14 mouse cellular contexts compared by ENCODE assay signal in genomic region chr17:83311806-83312205, GRCm38 (mm10). TPM values are rescaled to one million over a fixed set of nuclear protein-coding genes. Genes with fewer than 3 reads are reported as not detected.
DNase-seq lines count a peak whose midpoint lies in the region; ATAC-seq and TF ChIP-seq lines count a peak whose summit lies in the region.
"Had no signal": no experiment of that assay in that cellular context is flagged by ENCODE, and none has a peak within 500 bp of the region (broad histone marks: within the 10 kb centered on the region; RNA-seq: fewer than 3 reads in every experiment).

No protein-coding gene starts in this region.

- TF ChIP-seq POLR2A in brain, embryonic 14.5 days (IDR thresholded peaks at IDR 0.05; ENCODE audit: borderline replicate concordance, extremely low read depth, insufficient read depth, insufficient read length, poor library complexity, severe bottlenecking) = no peak

- no peaks in the 10 kb centered on the region for H3K9me3 ChIP-seq in forebrain, embryonic 12.5 days
- H3K9me3 ChIP-seq in forebrain, embryonic 11.5 days (ENCODE audit: control insufficient read depth, low read length) = no peaks in the 10 kb centered on the region
- H3K9me3 ChIP-seq in intestine, embryonic 15.5 days = no peaks in the 10 kb centered on the region
- no peaks in the 10 kb centered on the region for H3K9me3 ChIP-seq in intestine, postnatal 0 days (ENCODE audit: control insufficient read depth)
- H3K9me3 ChIP-seq in limb, embryonic 15.5 days = no peaks in the 10 kb centered on the region
- no peaks in the 10 kb centered on the region for H3K9me3 ChIP-seq in midbrain, postnatal 0 days (ENCODE audit: low read length)
- H3K9me3 ChIP-seq: embryonic facial prominence, embryonic 12.5 days; midbrain, embryonic 15.5 days; neural tube, embryonic 13.5 days had no signal

- 53% methylated on average over 5 of the region's 5 CpGs for WGBS in forebrain, embryonic 12.5 days
- WGBS in forebrain, embryonic 11.5 days = 57% methylated on average over 5 of the region's 5 CpGs
- 76% methylated on average over 5 of the region's 5 CpGs for WGBS in intestine, embryonic 15.5 days
- 80% methylated on average over 5 of the region's 5 CpGs for WGBS in intestine, postnatal 0 days
- WGBS in limb, embryonic 15.5 days = 41% methylated on average over 5 of the region's 5 CpGs
- WGBS in midbrain, postnatal 0 days = 69% methylated on average over 5 of the region's 5 CpGs

- no peaks in the 10 kb centered on the region for H3K36me3 ChIP-seq in forebrain, embryonic 12.5 days (replicated peaks)
- H3K36me3 ChIP-seq in forebrain, embryonic 11.5 days (ENCODE audit: control insufficient read depth, insufficient read depth, low read length) = no peaks in the 10 kb centered on the region
- no peaks in the 10 kb centered on the region for H3K36me3 ChIP-seq in intestine, embryonic 15.5 days
- H3K36me3 ChIP-seq in intestine, postnatal 0 days (ENCODE audit: control insufficient read depth, insufficient read depth) = no peaks in the 10 kb centered on the region
- H3K36me3 ChIP-seq in limb, embryonic 15.5 days = no peaks in the 10 kb centered on the region
- H3K36me3 ChIP-seq in midbrain, postnatal 0 days (ENCODE audit: insufficient read depth, low read length) = no peaks in the 10 kb centered on the region
- H3K36me3 ChIP-seq: embryonic facial prominence, embryonic 12.5 days; midbrain, embryonic 15.5 days; neural tube, embryonic 13.5 days had no signal

- no peak for ATAC-seq in forebrain, embryonic 12.5 days (ENCODE audit: low FRiP score)
- no peak for ATAC-seq in forebrain, embryonic 11.5 days (replicated peaks; ENCODE audit: low FRiP score)
- no peak for ATAC-seq in intestine, embryonic 15.5 days
- no peak for ATAC-seq in intestine, postnatal 0 days
- no peak for ATAC-seq in limb, embryonic 15.5 days (ENCODE audit: insufficient number of reproducible peaks, low FRiP score, low TSS enrichment, low read depth)
- no peak for ATAC-seq in midbrain, postnatal 0 days (ENCODE audit: low FRiP score)

- peak overlapping the region; percentile 13; the same call in 1 of the 2 replicates for H3K4me2 ChIP-seq in forebrain, embryonic 12.5 days
- no peak overlapping the region for H3K4me2 ChIP-seq in forebrain, embryonic 11.5 days (ENCODE audit: low read depth, low read length, severe bottlenecking)
- H3K4me2 ChIP-seq in intestine, embryonic 15.5 days (replicated peaks) = no peak overlapping the region
- H3K4me2 ChIP-seq in intestine, postnatal 0 days (replicated peaks; ENCODE audit: low read depth) = no peak overlapping the region; the same call in 1 of the 2 replicates
- no peak overlapping the region for H3K4me2 ChIP-seq in limb, embryonic 15.5 days
- no peak overlapping the region for H3K4me2 ChIP-seq in midbrain, postnatal 0 days (ENCODE audit: low read depth, low read length, poor library complexity, severe bottlenecking)

- no peak for DNase-seq in forebrain, embryonic 11.5 days (ENCODE audit: low spot score)
- peak; percentile 29 for DNase-seq in brain, embryonic 14.5 days (ENCODE audit: low read depth)
- no peak for DNase-seq in MN1 (ENCODE audit: low spot score)
- no peak for DNase-seq in midbrain, postnatal 0 days (ENCODE audit: low spot score)
- DNase-seq: cerebellum, adult 9-10 months had no signal

- H3K4me3 ChIP-seq in forebrain, embryonic 12.5 days (replicated peaks) = no peak overlapping the region
- H3K4me3 ChIP-seq in forebrain, embryonic 11.5 days (ENCODE audit: low read depth, low read length) = no peak overlapping the region
- H3K4me3 ChIP-seq in intestine, embryonic 15.5 days (replicated peaks) = no peak overlapping the region
- no peak overlapping the region for H3K4me3 ChIP-seq in intestine, postnatal 0 days (ENCODE audit: low read depth, low read length)
- no peak overlapping the region for H3K4me3 ChIP-seq in limb, embryonic 15.5 days
- no peak overlapping the region for H3K4me3 ChIP-seq in midbrain, postnatal 0 days (ENCODE audit: low read depth, low read length)
- H3K4me3 ChIP-seq: embryonic facial prominence, embryonic 12.5 days; midbrain, embryonic 15.5 days; neural tube, embryonic 13.5 days had no signal

- H3K4me1 ChIP-seq in forebrain, embryonic 12.5 days = peaks cover 20% of the 10 kb centered on the region
- H3K4me1 ChIP-seq in forebrain, embryonic 11.5 days (replicated peaks; ENCODE audit: control insufficient read depth, insufficient read depth, low read length) = peaks cover 5% of the 10 kb centered on the region; the same call in 1 of the 2 replicates
- H3K4me1 ChIP-seq in intestine, embryonic 15.5 days (replicated peaks) = peaks cover 27% of the 10 kb centered on the region
- H3K4me1 ChIP-seq in intestine, postnatal 0 days (replicated peaks; ENCODE audit: control insufficient read depth, insufficient read depth, low read length) = peaks cover 13% of the 10 kb centered on the region; the same call in 1 of the 2 replicates
- H3K4me1 ChIP-seq in limb, embryonic 15.5 days = peaks cover 48% of the 10 kb centered on the region
- peaks cover 6% of the 10 kb centered on the region; the same call in 1 of the 2 replicates for H3K4me1 ChIP-seq in midbrain, postnatal 0 days (ENCODE audit: insufficient read depth, low read length)

- H3K27ac ChIP-seq in forebrain, embryonic 12.5 days = no peak overlapping the region
- no peak overlapping the region for H3K27ac ChIP-seq in forebrain, embryonic 11.5 days (ENCODE audit: low read depth, low read length)
- H3K27ac ChIP-seq in intestine, embryonic 15.5 days = 0 out of 2 replicates have a peak overlapping the region, but pooled peaks have one; percentile 56
- H3K27ac ChIP-seq in intestine, postnatal 0 days (ENCODE audit: low read depth, low read length) = no peak overlapping the region
- H3K27ac ChIP-seq in limb, embryonic 15.5 days = peak overlapping the region; percentile 92
- H3K27ac ChIP-seq in midbrain, postnatal 0 days (ENCODE audit: low read depth, low read length) = no peak overlapping the region
- H3K27ac ChIP-seq: layer of hippocampus, adult 2 months; left cerebral cortex, adult 2 months; midbrain, embryonic 15.5 days; neural tube, embryonic 13.5 days had no signal

- H3K27me3 ChIP-seq in forebrain, embryonic 12.5 days = 0 out of 2 replicates have a peak, but pooled peaks cover 8% of the 10 kb centered on the region
- no peaks in the 10 kb centered on the region for H3K27me3 ChIP-seq in forebrain, embryonic 11.5 days (ENCODE audit: control insufficient read depth, insufficient read depth, low read length)
- no peaks in the 10 kb centered on the region for H3K27me3 ChIP-seq in intestine, embryonic 15.5 days (replicated peaks)
- no peaks in the 10 kb centered on the region for H3K27me3 ChIP-seq in intestine, postnatal 0 days (replicated peaks; ENCODE audit: control insufficient read depth, insufficient read depth, low read length)
- no peaks in the 10 kb centered on the region for H3K27me3 ChIP-seq in limb, embryonic 15.5 days
- H3K27me3 ChIP-seq in midbrain, postnatal 0 days (ENCODE audit: insufficient read depth, low read length) = no peaks in the 10 kb centered on the region
- H3K27me3 ChIP-seq: embryonic facial prominence, embryonic 12.5 days; midbrain, embryonic 15.5 days; neural tube, embryonic 13.5 days had no signal

- no peak overlapping the region for H3K9ac ChIP-seq in forebrain, embryonic 12.5 days
- no peak overlapping the region for H3K9ac ChIP-seq in forebrain, embryonic 11.5 days (ENCODE audit: low read length)
- no peak overlapping the region for H3K9ac ChIP-seq in intestine, embryonic 15.5 days
- no peak overlapping the region for H3K9ac ChIP-seq in intestine, postnatal 0 days (ENCODE audit: low read depth, low read length)
- no peak overlapping the region for H3K9ac ChIP-seq in limb, embryonic 15.5 days
- no peak overlapping the region for H3K9ac ChIP-seq in midbrain, postnatal 0 days (replicated peaks; ENCODE audit: low read length, poor library complexity, severe bottlenecking)
- H3K9ac ChIP-seq: embryonic facial prominence, embryonic 12.5 days; midbrain, embryonic 15.5 days; neural tube, embryonic 13.5 days had no signal

- TF ChIP-seq CTCF in intestine, postnatal 0 days (IDR thresholded peaks at IDR 0.05; ENCODE audit: low read depth) = no peak
- TF ChIP-seq CTCF in brain, embryonic 14.5 days (IDR thresholded peaks at IDR 0.05; ENCODE audit: borderline replicate concordance, extremely low read depth, insufficient read depth, insufficient read length) = no peak
- no peak for TF ChIP-seq CTCF in midbrain, postnatal 0 days (IDR thresholded peaks at IDR 0.05)

RNA-seq across cellular contexts. Expression of gene Eml4, which starts 38.9 kb away (rescaled TPM):
- 44.5 and 46.6 TPM in 2 replicates for polyA plus RNA-seq in forebrain, embryonic 12.5 days (2016; fragmentation: Nextera tagmentation; extraction: Ambion mirVana)
- polyA plus RNA-seq in forebrain, embryonic 11.5 days (2014; fragmentation: Nextera tagmentation; extraction: Ambion mirVana) = 48.1 and 49.3 TPM in 2 replicates
- polyA plus RNA-seq in intestine, embryonic 15.5 days (2015; fragmentation: Nextera tagmentation; extraction: Ambion mirVana) = 34.5 and 37.0 TPM in 2 replicates
- 13.2 and 15.0 TPM in 2 replicates for polyA plus RNA-seq in intestine, postnatal 0 days (2015; fragmentation: Nextera tagmentation; extraction: Ambion mirVana)
- 49.9 and 56.1 TPM in 2 replicates for polyA plus RNA-seq in brain, embryonic 14.5 days (2012; rRNA removed)
- polyA plus RNA-seq in limb, embryonic 15.5 days (2015; fragmentation: Nextera tagmentation; extraction: Ambion mirVana) = 23.8 and 28.1 TPM in 2 replicates
- 51.4 and 56.1 TPM in 2 replicates for total RNA-seq in midbrain, postnatal 0 days (2014; rRNA removed)
- 17.4 and 20.1 TPM in 2 replicates for polyA plus RNA-seq in midbrain, postnatal 0 days (2015; fragmentation: Nextera tagmentation; extraction: Ambion mirVana)

Comparison
In these comparisons a context has a peak if more than half of its experiments do, and no peak if none do; other contexts are left out.
1. H3K27ac ChIP-seq: peak in intestine, embryonic 15.5 days (single experiment) and limb, embryonic 15.5 days (single experiment); none in forebrain, embryonic 12.5 days (single experiment), forebrain, embryonic 11.5 days (single experiment), intestine, postnatal 0 days (single experiment) and midbrain, postnatal 0 days (single experiment).